Mouse (Mus musculus) liver, embryonic 15.5 days (tissue): Measurements from ENCODE around the gene Clec4a2. TPM values are rescaled to one million over a fixed set of nuclear protein-coding genes. Genes with fewer than 3 reads are reported as not detected.

ENCODE experiments used
- polyA plus RNA-seq: library from polyadenylated mRNA; unstranded; fragments of >200 nt; fragmentation: Nextera tagmentation; extraction: Ambion mirVana; gene quantifications from 2 replicates; pipeline ENCODE4 v1.2.1, GENCODE M21; 2015

The Clec4a2 gene
- polyA plus RNA-seq, 1 experiment from 2014 or later, result 14.1 TPM

Other genes starting within 250 kb of the Clec4a2 start
- gene Necap1, start 232.0 kb upstream of the Clec4a2 start, polyA plus RNA-seq, result 24.2 and 25.8 TPM in 2 replicates
- gene Clec4a1, start 184.6 kb upstream of the Clec4a2 start, polyA plus RNA-seq, result 6.0 and 6.2 TPM in 2 replicates
- 7.0 and 7.6 TPM in 2 replicates for gene Clec4a3, start 153.9 kb upstream of the Clec4a2 start, polyA plus RNA-seq
- gene Clec4a4, start 116.1 kb upstream of the Clec4a2 start, polyA plus RNA-seq, result not detected in 2 replicates
- gene Clec4b1, start 56.5 kb upstream of the Clec4a2 start, polyA plus RNA-seq, result not detected in 2 replicates
- 0.33 and 0.55 TPM in 2 replicates for gene Clec4b2, start 66.5 kb downstream of the Clec4a2 start, polyA plus RNA-seq
- 19.4 and 19.7 TPM in 2 replicates for gene Clec4n, start 123.4 kb downstream of the Clec4a2 start, polyA plus RNA-seq
- 0.58 and 0.64 TPM in 2 replicates for gene Clec4d, start 155.7 kb downstream of the Clec4a2 start, polyA plus RNA-seq
- gene Clec4e, start 183.4 kb downstream of the Clec4a2 start, polyA plus RNA-seq, result 1.1 and 1.2 TPM in 2 replicates
- gene Vmn2r19, start 201.9 kb downstream of the Clec4a2 start, polyA plus RNA-seq, result not detected in 2 replicates